Mouse (Mus musculus) testis, postnatal 14 days (tissue): Measurements from ENCODE around the gene Kcnj8.
A peak's percentile ranks its signal among the peaks of the same experiment; 100 is the strongest.

ENCODE experiments used
- DNase-seq: peaks from one replicate; pipeline ENCODE4 v3.0.0; 2021; ENCODE audit warnings: low spot score

Kcnj8 gene

DNA sequence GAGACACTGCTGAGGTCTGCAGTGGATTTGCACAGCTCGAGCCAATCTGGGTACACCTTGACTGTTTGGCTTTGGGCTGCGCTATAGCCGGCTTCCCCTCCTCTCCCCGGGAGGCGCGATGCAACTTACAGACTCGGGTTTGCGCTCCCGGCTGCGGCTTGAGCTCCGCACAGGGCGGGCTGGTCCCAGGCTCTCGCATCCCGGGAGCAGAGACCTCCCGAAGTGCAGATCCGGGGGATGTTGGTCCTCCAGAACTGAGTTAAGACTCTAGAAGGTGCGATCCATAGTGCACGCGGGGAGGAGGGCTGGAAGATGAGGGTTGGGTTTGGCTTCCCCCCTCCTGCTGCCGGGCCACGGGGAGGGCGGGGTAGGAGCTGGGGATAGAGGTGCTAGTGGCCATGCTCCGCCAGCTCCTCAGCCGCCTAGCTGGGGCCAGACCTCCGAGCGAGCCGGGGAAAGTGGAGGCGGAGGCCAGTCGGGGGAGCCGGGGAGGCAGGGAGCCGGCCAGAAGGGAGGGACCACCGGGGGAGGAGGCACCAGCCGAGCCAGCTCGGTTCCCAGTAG is at the start of gene Kcnj8:
TSS of gene Kcnj8 (minus strand) at position 560 of the 564 bp plus-strand sequence.
- DNase-seq = peak; percentile 58

DNA sequence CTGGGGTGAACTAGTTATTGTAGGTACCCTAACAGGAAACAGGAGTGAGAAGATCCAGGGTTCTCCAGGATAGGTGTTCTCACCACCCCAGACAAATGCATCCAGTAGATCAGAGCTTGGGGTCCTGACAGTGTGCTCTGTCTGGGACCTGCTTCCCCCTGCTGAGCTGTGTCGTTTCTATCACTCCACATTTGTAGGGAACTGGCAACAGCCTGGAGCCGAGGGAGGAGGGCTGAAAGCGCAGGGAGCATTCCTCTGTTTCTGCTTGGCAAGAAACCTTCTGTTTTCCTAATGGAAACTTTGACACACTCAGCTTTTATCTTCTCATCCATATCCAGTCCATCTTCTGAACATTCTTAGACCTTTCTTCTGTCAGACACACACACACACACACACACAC is 45.2 kb upstream of the Kcnj8 start:
- DNase-seq = no peak

DNA sequence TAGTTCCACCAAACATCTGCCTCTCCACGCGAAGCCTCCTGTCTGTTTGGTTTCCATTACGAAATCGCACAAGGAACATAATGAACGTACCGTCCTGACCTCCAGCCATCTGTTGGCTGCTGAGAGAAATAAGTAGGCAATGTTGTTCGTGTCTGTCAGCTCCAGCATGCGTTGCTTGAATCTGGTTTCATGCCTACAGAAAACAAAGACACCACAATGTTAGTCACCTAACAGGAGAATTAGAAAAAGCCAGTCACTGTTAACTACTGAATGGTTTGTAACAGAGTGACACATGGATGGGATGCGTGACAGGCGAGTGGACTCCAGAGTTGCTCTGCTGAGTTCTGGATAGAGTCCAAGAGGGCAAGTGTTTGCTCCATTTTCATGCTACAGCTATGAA is 42.9 kb upstream of the Kcnj8 start:
- DNase-seq = peak; percentile 15

DNA sequence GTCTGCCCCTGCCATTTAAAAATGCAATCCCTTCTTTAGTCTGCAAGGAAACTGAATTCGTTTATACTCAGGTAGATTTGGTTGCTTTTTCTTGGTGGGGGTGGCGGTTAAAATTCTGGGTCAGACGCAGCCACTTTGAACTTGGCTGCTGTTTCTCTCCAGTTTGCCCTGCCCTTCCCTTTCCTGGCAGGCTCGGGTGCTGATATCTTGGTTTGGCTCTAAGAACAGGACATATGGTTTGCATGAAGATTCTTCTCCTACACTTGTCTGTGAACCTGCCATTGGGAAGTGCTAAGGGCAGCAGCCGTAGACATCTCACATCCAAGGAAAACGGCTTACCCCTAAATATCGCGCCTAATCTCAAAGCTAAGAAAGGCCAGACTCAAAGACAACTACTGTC is 41.0 kb upstream of the Kcnj8 start:
- no peak for DNase-seq

DNA sequence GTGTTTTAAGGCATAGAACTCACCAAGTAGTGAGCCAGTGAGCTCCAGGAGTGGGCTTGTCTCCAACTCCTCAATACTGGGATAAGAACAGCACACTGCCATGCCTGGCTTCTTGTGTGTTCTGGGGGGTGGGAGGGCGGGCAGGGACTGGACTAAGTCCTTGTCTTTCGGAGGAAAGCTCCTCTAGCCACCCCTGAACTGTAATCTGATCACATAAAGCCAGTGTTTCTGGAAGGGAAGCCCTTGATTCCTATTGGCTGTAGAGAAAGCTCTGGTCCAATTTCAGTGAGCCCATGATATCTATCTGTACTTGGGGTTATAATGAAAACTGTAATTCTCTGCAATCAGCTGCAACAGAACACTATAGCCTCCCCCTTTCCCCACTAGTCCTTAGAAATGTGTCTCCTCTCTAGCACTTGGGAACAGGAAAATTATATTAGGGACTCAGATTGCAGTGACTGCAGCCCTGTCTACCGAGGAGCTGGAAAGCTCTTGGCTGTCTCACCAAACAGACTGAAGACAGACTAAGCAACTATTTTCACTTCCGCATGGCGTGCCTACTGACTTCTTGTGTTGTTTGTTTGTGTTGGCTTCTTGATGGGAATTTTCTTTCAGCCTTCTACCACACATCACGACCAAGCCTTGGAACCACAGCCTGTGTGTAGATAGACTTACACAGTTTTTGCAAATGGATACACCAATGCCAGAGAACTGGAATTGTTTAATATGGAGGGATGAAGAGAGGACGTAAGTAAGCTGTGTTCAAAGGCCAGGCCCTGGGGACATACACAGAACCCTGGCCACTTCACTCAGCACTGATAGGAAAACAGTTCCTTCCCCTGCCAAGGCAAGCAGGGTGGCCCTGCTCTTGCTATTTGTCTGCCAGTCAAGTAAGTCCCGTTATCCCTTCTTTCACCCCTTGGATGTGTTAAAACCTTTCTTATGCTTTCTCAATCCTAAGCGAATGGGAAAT is 38.3 kb upstream of the Kcnj8 start:
- DNase-seq = no peak

DNA sequence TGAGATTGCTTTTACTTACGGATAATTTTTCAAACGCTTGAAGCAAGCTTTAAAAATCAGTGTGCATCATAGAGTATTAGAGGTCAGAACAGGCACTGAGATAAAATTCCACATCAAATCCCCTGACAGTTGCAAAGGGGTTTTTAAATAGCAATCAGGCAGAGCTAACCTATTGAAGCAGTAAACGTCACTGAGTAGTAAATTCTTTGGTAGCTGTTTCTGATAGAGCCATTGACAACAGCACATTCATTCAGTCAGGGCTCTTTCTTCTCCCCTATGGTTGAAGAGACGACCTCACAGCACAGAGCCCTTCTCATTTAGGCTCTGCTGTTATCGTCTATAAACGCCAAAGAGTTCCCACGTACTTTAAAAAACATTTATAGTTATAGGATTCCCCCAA is 35.7 kb upstream of the Kcnj8 start:
- no peak for DNase-seq

DNA sequence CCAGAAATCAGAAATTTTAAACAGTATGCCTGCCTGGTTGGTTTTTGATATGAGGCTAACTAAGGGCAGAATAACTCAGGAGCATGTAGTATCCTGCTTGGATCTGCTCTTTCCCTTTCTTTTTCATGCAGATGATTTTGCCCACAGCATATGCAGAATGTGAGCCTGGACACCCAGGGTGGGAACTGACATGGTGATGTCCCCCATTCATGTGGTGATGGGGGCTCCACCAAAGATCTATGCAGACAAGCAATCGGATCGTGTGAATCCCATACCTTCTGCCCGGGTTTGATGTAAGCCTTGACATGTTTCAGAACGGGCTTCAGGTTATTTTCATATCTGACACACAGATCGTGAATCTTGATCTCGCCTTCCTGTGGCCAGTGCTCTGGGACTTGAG is 31.4 kb upstream of the Kcnj8 start:
- DNase-seq = no peak

DNA sequence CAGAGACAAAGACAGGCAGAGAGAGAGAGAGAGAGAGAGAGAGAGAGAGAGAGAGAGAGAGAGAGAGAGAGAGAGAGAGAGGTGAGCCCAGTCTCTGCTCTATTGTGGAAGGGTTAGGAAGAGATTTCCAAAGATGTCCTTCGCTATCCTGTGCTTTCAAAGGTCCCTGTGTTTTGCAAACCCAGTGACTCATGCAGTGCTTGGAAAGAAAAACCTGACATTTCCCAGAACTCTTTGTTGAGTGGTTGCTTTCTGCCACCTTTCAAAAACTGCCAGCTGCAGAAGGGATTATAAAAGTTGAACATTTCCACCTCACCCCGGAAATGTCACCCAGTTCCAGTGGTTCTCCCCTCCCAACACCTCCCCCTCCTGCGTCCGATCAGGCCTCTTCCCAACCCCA is 7.4 kb upstream of the Kcnj8 start:
- no peak for DNase-seq

DNA sequence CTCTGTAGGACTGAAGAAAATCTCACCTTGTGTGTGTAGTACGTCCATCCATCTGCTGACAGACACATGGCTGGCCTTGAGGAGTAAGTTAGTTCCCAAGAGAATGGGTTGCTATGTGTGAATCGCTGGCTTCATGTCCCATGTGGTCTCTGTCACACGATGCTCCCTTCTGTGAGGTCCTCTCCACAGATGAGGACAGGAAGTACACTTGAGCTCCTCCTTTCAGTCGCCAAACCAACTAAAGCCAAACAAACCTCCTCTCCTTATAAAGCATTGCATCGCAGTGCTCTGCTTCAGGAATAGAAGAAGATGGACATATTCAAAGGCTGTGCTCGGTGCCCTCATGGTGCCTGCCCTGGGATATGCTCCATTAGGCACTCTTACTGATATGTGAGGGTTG is 6.4 kb upstream of the Kcnj8 start:
- DNase-seq = no peak

DNA sequence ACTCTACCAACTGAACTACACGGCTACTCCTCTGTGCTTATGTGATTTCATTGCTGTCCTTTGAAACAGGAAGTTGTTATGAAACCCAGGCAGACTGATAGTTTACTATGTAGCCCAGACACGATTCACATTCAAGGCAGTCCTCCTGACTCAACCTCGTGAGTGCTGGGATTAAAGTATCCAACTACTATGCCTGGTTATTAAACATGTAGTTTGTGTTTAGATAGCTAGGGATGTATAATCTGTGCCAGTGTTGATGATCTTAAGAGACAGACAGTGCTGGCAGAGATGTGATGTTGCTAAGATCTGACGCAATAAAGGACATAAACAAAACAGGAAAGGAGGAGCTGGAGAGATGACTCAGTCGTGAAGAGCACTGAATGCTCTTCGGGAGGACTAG is 1.5 kb upstream of the Kcnj8 start:
- no peak for DNase-seq

DNA sequence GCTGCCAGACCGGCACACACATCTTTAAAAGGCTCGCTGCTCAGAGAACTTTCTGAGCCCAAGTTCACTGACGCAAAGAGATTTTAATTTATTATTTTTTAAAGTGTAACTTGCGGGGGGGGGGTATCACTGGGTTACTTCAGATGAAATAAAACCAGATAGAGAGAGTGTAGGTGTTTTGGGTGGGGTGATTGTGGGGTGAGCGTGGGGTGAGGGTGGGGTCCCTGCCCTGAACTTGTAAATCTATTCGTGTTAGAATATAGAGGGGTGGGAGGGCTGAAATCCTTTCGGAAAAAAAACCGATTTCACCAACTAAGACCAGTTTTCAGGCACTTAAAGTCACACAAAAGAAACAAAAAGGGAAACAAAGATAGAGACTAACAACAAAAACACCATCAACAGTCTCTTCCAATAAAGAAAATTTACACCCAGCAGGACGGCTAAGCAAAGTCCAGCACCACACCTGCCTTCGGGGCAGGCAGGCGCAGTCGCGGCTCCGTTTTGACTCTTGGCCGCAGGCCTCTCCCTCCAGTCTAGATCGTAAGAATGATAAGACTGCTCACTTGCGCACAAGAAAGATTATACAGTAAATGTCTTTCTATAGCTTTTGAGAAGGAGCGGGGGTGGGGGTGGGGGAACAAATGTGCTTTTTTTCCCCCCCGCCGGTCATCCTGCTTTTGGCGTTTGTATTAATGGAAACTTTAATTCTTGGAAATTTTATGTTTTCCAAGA is 381 bp upstream of the Kcnj8 start:
- no peak for DNase-seq

DNA sequence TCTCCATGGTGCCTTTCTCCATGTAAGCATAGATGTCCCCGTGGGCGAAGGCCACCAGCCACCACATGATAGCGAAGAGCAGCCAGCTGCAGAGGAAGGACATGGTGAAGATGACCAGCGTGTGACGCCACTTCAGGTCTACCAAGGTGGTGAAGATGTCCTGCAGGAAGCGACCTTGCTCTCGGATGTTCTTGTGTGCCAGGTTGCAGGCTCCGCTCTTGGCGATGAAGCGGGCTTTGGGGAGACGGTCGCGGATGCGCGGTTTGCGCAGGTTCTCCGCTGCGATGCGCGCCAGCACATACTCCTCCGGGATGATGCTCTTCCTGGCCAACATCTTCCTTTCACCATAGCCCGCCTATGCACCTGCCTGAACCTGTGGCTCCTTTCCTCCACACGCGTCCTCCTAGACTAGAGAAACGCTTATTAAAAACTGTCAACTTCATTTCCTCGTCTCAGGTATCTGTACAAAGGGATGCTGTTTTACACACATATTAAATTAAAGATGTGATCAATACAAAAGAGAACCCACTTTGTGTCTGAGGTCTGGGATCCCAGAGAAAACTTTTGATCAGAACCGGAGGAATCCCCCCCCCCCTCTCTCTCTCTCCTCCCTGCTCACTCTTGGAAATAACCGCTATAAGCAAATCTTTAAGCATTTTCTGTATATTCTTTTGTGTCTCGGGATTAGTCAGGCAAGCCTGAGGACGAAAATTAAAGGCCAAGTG is 1.2 kb downstream of the Kcnj8 start:
- DNase-seq = no peak

DNA sequence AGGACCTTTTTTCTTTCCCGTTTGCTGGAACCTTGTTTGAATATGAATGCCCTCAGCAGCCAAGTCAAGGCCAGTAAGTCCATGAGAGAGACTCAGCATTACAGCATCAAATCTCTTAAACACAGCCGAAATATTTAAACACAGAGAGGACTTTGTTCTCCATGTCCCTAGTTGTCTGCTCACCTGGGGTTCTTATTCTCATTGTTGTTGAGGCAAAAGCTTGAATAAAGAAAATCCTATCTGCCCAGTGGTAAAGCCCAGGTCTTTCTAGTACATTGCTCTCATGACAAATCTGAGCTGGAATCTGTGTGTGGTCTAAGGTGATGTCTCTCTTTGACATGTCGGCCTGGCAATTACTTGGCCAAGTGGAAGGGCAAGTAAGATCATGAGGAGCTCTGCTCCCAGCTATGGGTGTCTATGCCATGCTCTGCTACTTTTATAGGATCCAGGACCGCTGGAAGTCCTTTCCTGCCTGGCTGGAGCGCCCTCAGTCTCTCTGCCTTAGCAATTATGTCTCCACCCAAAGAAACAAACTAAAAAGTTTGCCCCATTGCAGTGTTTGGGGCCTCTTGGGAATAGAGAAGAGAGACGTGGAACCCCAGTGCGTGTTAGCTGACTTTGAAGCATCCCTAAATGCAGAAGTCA is 2.6 kb downstream of the Kcnj8 start:
- no peak for DNase-seq

DNA sequence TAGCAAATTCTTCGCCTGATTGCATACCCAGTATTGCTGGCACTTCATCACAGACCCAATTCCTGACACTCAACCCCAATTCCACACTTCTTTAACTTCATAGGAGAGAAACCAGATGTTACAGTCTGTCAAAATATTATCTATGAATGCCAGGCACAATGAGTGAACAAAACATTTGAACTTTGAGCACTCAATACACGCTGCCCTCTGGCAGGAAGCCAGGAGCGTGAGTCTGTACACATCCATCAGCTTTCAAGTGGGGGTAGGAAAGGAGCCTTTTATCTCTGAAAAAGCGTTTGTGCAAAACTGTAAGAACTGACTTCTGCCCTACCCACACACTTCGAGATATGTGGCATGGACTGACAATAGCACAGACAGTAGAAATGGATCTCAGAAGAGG is 4.0 kb downstream of the Kcnj8 start:
- DNase-seq = no peak

DNA sequence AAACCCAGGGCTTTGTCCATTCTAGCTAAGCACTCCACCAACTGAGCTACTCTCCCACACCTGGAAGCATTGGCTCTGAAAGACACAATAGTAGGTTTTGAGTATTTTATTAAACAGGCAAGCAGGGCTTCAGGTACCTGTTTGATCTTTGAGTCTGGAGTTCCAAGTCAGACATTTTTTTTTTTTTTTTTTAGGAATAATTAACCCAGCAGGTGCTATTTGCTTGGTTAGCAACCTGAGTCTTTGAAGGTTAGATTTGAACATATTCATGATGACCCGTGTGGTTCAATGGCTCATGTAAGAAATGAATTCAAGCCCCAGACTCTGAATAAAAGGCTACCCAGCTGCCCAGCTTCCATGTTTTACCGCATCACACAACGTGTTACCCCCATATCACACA is 6.7 kb downstream of the Kcnj8 start:
- DNase-seq = no peak

DNA sequence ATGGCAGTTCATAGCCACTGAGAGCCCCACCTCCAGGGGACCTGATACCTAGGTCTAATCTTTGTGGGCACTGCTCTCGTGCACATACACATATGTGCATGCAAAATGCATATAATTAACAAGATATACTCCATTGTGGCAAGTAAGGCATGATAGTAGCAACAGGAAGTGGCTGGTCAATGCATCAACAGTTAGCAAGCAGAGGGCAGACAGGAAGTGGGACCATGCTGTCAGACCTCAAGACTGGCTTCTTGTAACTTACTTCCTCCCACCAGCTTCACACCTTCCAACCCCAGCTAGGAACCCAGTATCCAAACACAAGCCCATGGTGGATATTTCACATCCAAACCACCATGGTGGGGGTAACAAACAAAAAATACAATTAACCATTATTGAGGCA is 10.3 kb downstream of the Kcnj8 start:
- no peak for DNase-seq

DNA sequence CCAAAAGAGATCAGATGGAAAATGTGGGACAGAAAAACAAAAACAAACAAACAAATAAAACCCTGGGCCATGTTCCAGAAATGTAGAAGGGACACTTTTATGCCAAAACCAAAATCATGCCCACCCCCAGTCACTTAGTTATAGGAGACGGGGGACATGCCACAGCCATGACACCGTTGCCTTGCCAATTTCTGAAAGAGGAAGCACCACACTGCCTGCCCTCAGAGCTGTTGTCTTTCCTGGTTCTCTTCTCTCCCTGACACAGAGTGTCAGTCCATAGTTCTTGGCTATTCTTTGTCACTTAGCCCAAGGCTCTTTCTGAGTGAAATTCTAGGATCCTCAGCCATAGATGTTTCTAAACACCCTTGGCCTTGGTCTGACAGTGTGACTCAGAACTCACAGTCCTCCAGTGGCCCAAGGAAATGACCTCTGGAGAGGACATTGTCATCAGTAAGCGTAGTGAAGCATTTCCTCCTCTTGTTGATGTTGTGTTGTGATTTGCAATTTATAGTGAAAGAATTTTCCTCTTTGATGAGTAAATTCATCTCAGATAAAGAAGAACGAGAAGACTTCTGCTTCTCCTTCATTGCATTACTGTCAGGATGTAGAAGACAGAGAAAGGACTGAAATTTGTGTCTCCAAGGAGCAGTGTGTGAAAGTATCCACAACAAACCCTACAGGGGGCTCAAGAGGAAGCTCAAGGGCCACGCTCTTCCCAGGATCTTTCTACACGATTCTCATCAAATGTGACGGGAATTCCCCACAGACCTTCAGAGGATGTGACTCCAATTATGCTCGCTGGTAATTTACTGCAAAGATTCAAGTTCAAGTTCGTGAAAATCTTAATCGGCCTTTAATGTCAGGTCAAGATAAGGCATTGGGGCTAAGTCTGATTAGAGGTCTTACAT is 12.4 kb downstream of the Kcnj8 start:
- DNase-seq = no peak

DNA sequence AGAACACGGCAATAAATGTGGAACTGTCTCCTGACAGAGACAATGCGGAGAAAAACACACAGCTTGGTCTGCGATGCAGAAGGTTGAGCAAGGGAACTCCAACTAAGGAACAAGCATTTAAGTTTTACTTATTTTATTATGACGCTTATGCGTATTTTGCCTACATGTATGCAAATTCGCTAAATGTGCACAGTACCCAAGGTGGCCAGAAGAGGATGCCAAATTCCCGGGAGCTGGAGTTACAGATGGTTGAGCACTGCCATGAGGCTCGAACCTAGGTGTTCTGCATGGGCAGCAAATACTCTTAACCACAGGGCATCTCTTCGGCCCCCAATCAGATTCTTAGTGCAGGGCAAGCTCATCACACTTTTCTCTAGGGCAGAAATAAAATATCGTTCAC is 13.3 kb downstream of the Kcnj8 start:
- DNase-seq = no peak

DNA sequence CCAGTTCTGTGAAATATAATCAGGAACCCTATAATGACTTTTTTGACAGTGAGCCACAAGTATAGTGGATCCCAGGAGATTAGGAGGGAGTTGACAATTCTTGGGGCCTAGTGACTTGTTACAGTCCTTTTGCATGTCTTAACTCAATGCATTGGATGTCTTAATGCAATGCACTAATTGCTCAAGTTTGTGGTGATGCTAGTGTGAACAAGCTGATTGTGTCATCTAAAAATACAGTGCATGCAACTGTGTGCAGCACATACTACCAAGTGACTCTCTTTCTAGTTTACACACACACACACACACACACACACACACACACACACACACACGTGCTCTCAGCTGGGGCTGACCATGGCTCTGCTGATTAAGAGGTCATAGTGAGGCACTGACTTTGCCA is 15.4 kb downstream of the Kcnj8 start:
- no peak for DNase-seq

DNA sequence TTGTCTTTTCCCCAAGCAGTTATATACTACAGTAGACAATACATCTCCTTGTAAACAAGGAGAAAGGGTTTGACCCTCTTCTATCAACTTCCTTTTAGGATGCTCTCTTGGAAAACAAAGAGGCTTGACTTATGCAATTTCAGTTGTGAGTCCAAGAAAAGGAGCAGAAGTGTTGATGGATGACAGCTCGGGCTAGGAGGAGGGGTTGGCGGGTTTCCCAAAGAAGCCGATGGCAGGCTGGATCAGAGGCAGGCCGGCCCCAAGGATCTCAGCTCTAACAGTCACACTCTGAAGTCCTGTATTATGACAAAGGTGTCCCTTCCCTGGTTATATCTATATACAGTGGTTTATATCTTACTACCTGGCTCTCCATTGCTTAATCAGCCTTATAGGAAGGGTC is 19.9 kb downstream of the Kcnj8 start:
- no peak for DNase-seq

DNA sequence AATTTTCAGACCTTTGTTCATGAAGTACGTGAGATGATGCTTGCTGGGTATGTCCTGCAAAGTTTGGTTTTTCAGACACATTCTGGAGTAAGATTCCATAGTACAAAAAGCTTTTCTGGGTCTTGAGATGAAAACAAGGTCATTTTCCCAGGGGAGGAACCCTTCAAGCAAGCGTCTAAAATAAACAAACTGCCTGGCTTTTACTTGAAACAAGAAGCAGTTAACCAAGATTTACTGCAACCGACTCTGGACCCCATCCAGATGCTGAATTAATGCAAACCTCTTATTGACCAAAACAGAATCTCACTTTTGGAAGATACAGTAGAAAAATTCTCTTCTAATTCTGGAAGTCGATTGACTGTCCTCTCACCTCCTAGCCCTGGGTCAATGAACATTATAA is 20.5 kb downstream of the Kcnj8 start:
- no peak for DNase-seq
